Mouse (Mus musculus) spleen, embryonic (tissue): ENCODE results near the gene Ptgis.

Experiments used
- CTCF ChIA-PET: fragments of 350-600 bp; sonication (Branson Sonifier 250); formaldehyde crosslinking; loops from one replicate; lab custom pipeline; 2022; lab: Charles Lee

Gene Ptgis

DNA sequence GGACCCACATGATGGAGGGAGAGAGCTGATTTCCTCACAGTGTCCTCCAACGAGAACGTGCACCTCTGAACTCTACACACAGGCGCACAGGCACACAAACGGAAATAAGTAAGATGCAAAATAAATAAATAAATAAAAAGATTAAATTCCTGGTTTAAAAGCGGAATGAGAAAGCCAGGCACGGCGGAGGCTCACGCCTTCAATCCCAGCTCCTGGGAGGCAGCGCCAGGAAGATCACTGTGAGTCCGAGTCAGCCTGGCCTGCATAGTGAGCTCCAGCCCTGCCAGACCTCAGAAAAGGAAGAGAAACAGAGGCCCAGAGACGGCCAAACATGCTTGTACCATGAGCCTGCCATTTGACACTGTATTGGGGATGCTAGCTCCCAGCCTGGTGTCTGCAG is 23.5 kb upstream of the Ptgis start:
- CTCF ChIA-PET = no interaction called here

DNA sequence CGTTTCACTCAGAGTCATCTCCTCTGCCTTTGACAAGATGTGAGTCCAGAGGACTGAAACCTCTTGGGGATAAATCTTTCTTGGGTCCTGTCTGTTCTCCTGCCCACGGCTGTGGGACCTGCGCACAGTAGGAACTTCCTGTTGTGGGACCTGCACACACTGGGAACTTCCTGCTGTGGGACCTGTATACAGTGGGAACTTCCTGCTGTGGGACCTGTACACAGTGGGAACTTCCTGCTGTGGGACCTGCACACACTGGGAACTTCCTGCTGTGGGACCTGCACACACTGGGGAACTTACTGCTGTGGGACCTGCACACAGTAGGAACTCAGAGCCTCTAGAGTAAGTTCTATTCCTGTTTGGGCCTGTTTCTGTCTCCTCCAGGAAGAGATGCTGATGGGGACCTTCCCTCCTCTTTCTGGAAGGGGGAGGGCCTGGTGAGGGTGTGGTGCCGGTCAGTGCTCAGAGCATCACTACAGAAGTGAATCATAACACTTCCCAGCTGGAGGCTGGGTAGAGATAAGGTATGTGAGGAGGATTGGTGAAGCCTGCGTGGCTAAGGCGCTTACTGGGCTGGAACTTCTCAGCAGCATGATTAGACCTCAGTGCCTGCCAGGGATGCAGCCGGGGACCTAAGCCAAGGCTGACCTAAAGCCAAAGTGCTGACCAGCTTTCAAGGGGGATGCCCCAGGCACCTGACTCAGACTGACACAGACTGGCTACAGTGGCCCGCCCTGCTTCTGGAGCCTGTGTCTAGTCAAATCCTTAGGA is 22.8 kb upstream of the Ptgis start:
- CTCF ChIA-PET = no interaction called here

DNA sequence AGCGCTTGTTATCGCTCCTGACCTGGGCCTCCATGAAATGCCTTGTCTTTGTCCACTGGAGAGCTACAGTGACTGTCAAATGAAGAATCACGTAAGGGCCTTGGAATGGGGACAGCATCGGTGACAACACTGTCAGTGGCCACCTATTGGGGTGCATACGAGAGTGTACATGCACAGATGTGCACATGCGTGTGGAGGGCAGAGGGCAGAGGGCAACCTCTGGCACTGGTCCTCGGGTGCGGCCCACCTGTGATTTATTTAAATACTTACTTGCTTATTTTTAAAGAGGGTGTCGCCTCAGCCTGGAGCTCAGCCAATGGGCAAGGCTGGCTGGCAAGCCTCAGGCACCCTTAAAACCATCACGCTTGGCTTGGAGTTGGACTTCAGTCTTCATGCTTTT is 22.0 kb upstream of the Ptgis start:
- CTCF ChIA-PET = interaction anchor here (0.7 kb wide), 1 partner anchor 139 kb away, joined by 8 read pairs; no protein-coding TSS in a partner anchor

DNA sequence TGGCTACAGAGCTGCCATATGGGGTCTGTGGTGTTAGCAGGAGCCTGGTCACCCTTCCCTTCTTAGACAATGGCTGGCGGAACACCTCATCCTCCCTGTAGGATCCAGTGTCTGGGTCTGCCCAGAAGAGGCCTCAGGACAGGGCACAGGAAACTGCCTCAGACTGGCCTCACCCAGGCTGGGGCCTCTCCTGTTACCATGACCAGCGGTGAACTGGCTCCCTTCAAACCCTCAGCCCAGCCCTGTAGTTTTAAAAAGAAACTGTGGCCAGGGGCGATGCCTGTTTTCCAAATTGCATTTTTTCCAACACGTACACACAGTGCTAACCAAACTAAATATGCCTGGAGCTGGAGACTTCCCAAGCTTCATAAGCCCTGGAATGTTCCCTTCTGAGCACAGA is 20.7 kb upstream of the Ptgis start:
- CTCF ChIA-PET = no interaction called here

GRCm38 (mm10) chr2:167257790-167258189 is 17.4 kb upstream of the Ptgis start:
- CTCF ChIA-PET = no interaction called here

- CTCF ChIA-PET = no interaction called here
Observed at GRCm38 (mm10) chr2:167254808-167255207, 14.4 kb upstream of the Ptgis start.

DNA sequence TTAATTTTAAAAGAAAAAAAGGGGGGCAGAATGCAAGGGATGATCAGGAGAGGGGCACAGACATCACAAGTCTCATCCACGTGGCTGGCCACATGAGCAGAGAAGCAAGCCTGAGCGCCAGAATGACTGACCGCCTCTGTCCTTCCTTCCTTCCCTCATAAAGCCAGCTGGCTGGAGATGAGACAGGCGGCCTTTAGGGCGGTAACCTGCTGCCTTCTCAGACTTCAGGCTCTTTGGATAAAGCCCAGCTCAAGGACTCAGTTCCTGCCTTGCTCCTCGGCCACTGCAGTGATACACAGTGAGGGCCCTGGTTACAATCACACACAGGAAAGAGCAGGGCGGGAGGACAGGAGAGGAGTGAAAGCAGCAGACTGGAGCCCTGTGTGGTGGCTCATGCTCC is 13.8 kb upstream of the Ptgis start:
- CTCF ChIA-PET = no interaction called here

- CTCF ChIA-PET = no interaction called here
Observed at GRCm38 (mm10) chr2:167253476-167253875, 13.1 kb upstream of the Ptgis start.

DNA sequence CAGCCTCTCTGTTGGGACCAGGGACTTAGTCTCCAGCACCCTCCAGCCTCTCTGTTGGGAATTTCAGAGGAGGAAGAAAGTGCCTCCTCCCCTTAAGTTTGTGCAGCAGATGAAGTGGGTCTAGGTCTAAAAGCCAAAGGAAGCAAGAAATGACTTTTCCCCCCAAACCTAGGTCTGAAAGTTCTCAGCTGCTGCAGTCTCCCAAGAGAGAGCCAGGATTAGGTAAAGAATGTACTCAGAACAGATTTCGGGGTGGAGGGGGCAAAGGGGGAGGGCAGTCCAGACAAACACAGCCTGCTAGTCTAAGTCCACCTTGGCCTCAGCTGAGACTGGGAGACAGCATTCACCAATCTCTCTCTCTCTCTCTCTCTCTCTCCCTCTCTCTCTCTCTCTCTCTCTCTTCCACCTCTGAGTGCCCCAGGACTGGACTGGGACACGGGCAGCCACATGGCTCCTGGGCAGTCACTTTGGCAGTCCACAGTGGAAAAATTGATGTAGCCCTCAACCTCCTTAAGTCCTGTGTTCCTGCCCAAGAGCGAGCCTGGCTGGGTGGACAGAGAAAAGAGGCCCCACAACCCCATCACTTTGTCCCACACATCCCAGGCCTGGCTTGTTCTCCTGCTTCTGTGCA is 11.8 kb upstream of the Ptgis start:
- CTCF ChIA-PET = no interaction called here

- CTCF ChIA-PET = no interaction called here
Observed at GRCm38 (mm10) chr2:167250736-167251337, 10.4 kb upstream of the Ptgis start.

- CTCF ChIA-PET = no interaction called here
Observed at GRCm38 (mm10) chr2:167250003-167250735, 9.8 kb upstream of the Ptgis start.

- CTCF ChIA-PET = no interaction called here
Observed at GRCm38 (mm10) chr2:167249591-167249990, 9.2 kb upstream of the Ptgis start.

DNA sequence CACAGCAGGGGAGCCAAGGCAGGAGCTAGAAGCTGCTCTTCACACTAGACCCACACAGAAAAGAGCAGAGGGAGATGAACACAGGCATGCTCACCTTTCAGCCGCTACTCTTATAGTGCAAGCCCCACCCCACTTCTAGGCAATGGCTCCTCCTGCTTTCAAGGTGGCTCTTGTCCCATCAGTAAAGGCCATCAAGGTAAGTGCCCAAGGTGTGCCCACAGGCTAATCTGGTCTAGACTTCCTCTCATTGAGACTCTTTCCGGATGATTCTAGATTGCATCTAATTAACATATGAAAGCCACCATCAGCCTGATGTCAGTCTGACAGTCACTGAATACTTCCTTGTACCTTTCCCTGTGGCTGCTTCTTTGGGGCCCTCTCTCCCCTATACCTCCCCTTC is 7.4 kb upstream of the Ptgis start:
- CTCF ChIA-PET = no interaction called here

GRCm38 (mm10) chr2:167246704-167247103 is 6.3 kb upstream of the Ptgis start:
- CTCF ChIA-PET = no interaction called here

DNA sequence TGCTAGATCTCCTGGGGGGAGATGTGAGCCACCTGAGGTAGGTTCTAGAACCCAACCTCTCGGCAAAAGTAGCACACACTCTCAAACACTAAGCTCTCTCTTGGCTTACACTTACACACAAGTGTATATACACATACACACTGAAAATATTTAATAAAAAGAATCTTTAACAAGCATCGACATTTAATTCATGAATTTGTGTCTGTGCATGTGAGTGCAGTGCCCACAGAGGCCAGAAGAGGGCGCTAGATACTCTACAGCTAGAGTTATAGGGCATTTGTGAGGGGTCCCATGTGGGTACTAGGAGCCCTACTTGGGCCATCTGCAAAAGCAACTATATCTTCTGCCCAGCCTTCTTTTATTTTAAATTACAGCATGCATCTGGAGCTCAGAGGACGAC is 4.5 kb upstream of the Ptgis start:
- CTCF ChIA-PET = no interaction called here

- CTCF ChIA-PET = no interaction called here
Observed at GRCm38 (mm10) chr2:167243831-167244563, 3.6 kb upstream of the Ptgis start.

DNA sequence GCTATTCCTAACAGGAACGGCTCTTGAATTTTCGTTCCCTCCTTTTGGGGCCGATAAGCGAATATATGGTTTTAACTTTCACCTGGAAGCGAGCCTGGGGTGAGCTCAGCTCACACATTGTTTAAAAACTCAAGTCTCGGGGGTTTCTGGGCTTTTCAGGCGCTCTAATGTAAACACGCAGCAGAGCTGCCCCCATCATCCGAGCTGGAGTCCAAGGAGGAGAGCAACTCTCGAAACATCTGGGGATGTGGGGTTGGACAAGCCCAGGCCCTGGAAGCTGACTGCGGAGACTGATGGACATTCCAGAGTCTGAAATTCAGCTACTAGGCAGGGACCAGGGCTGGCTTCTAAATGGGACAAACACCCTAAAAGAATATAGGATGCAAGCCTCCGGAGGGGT is 1.1 kb downstream of the Ptgis start:
- CTCF ChIA-PET = no interaction called here

- CTCF ChIA-PET = no interaction called here
Observed at GRCm38 (mm10) chr2:167237224-167237623, 3.2 kb downstream of the Ptgis start.

DNA sequence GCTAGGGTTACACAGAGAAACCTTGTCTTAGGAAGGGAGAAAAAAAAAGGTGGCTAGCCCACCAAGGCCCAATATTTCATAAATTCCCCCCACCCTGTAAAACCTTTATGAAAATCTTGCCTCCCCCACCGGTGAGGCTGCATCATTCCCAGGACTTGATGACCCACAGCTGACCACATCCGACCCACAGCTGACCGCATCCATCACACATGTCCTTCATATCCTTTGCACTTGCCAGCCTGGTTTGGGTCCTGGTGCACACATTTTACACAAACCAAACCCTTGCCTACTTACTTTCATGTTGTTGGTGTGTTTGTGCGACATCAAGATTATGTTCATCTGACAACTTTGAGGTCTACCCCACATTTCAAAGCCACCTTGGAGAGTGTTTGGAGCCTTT is 4.2 kb downstream of the Ptgis start:
- CTCF ChIA-PET = no interaction called here

DNA sequence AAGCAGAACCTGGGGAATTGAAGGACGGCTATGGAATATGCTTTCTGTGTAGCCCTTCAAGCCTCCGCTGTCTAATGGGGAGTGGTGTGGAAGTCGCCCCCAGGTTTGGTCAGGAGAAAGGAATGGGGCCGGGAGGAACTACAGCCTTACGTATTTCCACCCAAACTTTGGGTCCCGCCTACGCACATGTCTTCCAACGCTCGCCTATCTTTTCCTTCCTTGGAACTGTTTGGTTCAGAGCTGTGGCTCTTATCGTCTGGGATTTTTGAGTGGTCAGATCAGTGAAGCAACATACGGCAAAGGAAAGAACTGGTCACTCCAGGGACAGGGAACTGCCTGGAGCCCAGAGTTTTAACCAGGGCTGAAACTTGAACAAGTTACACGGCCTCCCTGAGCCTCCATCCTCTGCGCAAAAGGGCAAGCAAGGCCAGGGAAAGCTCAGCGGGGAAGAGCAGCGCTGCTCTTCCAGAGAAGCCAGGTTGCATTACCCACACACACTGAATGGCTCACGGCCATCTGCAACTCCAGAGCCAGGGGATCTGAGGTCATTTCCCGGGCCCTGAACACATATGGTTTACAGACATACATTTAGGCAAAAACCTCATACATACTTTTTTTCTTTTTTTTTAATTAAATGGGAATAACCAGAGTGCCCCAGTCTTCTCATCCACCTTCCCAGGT is 4.9 kb downstream of the Ptgis start:
- CTCF ChIA-PET = no interaction called here

DNA sequence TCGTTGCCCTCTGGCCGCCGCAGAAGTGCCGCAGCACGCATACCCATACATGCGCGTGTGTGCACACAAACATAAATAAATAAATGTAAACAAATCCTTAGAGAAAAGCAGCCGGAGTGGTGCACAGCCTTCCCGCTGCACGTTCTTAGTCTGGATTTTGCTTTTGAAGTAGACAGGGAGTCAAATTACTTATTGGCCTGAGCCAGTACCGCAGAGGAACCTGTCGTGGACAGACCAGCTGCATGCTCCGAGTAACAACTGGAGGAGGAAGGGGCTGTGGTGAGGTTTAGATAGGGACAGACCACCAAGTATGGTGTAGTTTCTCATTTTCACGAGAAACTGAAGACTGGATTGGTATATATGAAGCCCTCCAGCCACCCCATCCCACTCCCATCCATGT is 6.6 kb downstream of the Ptgis start:
- CTCF ChIA-PET = no interaction called here
